Mouse (Mus musculus): ENCODE data around the gene Pgc.

GRCm38 (mm10) chr17:47708972-47709371, 17.7 kb upstream of the Pgc start:
- TF ChIP-seq POLR2A (IDR thresholded peaks at IDR 0.05; ENCODE audit: low read depth, low read length) (no peak), CTCF (IDR thresholded peaks at IDR 0.05; ENCODE audit: extremely low read depth, insufficient read depth, insufficient read length, insufficient replicate concordance) (no peak)

Measured in spleen, adult 2 months (tissue).